Mouse (Mus musculus) forebrain, embryonic 14.5 days (tissue): Measurements from ENCODE around the gene Mthfsd. TPM values are rescaled to one million over a fixed set of nuclear protein-coding genes. Genes with fewer than 3 reads are reported as not detected.

Source experiments
- ATAC-seq: fragments of 200-750 bp; cut with Nextera tagmentation; 2 replicates; pipeline ENCODE4 v1.8.0; 2017; ENCODE audit warnings: mild to moderate bottlenecking, moderate library complexity
- DNase-seq: peaks from one replicate; pipeline ENCODE4 v3.0.0-alpha.2; 2015; ENCODE audit warnings: low spot score
- H3K27ac ChIP-seq: fragments of 300-500 bp; sonication (generic); 2 replicates; pipeline ENCODE4 v1.5.1; 2014; ENCODE audit warnings: low read depth, mild to moderate bottlenecking, control low read depth, low read length, moderate library complexity
- H3K27me3 ChIP-seq: fragments of 300-500 bp; sonication (generic); replicated peaks from 2 replicates; pipeline ENCODE4 v1.6.1; 2014; ENCODE audit warnings: low read length, control low read depth, mixed read lengths; ENCODE audit not compliant: control insufficient read depth, insufficient read depth
- H3K36me3 ChIP-seq: fragments of 300-500 bp; sonication (generic); 2 replicates; pipeline ENCODE4 v1.6.1; 2014; ENCODE audit warnings: low read length, control low read depth; ENCODE audit not compliant: control insufficient read depth, insufficient read depth
- H3K4me1 ChIP-seq: fragments of 300-500 bp; sonication (generic); 2 replicates; pipeline ENCODE4 v1.6.1; 2014; ENCODE audit warnings: antibody characterized with exemption, low read length, control low read depth; ENCODE audit not compliant: control insufficient read depth, insufficient read depth
- H3K4me2 ChIP-seq: fragments of 300-500 bp; sonication (generic); 2 replicates; pipeline ENCODE4 v1.6.1; 2014; ENCODE audit warnings: mild to moderate bottlenecking, control low read depth, low read length
- H3K4me3 ChIP-seq: fragments of 300-500 bp; sonication (generic); 2 replicates; pipeline ENCODE4 v1.5.1; 2014; ENCODE audit warnings: low read depth, low read length, control low read depth
- H3K9ac ChIP-seq: fragments of 300-500 bp; sonication (generic); 2 replicates; pipeline ENCODE4 v1.6.1; 2014; ENCODE audit warnings: mild to moderate bottlenecking, low read length, control low read depth, moderate library complexity
- H3K9me3 ChIP-seq: fragments of 300-500 bp; sonication (generic); replicated peaks from 2 replicates; pipeline ENCODE4 v1.6.1; 2016; ENCODE audit warnings: low read length, control low read depth, mixed read lengths; ENCODE audit not compliant: control insufficient read depth
- WGBS: fragments of 180-500 bp; shearing (Covaris S2); extraction: QIAGEN DNeasy Blood & Tissue Kit; methylation state at CpG from one replicate; pipeline ENCODE4 v1.1.7; 2014; 5-methylcytosine and 5-hydroxymethylcytosine counted together
- polyA plus RNA-seq: library from polyadenylated mRNA; unstranded; fragments of >200 nt; fragmentation: Nextera tagmentation; extraction: Ambion mirVana; gene quantifications from 2 replicates; pipeline ENCODE4 v1.2.1, GENCODE M21; 2014

Gene Mthfsd
- polyA plus RNA-seq, 1 experiment from 2014 or later: 47.6 TPM

DNA sequence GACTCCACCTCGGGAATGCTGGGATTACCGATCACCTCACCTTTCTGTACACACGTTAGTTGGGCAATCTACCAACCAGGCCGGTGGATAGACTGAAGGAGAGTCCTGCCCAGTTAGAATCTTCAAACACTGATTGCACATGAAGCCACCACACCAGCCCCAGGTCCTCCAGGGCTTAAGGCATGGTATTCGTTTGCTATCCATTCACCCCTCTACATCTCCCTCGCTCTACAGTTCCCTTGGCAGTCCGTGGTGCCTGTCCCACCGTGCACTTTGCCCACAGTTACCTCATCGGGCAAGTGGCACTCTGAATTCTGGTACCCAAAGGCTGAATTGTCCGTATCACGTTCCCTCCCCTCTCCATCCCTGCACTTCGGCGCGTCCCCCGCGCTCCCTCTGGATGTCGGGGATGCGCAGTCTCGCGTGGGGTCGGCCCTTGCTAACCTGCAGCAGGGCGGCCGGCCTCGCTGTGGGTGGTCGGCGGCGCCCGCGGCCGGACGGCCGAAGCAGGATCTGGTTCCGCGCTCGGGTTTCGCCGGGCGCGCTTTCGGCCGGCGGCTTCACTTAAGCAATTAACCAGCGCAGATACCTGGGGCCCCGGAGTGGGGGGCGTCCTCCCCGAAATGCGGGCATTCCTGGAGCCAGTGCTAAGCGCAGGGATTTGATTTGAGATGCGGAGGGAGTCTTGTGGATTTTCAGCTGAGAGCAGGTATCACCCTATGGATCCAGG is 27.7 kb downstream of the Mthfsd start:
- H3K4me1 ChIP-seq: peaks cover 6% of the 10 kb centered on the region
- under 1% methylated on average over 49 of the region's 49 CpGs for WGBS
- no peaks in the 10 kb centered on the region for H3K36me3 ChIP-seq
- H3K9ac ChIP-seq: no peak overlapping the region
- no peak for ATAC-seq
- DNase-seq: no peak
- no peak overlapping the region for H3K4me3 ChIP-seq
- no peak overlapping the region for H3K4me2 ChIP-seq
- H3K27me3 ChIP-seq: peaks cover 99% of the 10 kb centered on the region
- H3K9me3 ChIP-seq: no peaks in the 10 kb centered on the region
- H3K27ac ChIP-seq: no peak overlapping the region

DNA sequence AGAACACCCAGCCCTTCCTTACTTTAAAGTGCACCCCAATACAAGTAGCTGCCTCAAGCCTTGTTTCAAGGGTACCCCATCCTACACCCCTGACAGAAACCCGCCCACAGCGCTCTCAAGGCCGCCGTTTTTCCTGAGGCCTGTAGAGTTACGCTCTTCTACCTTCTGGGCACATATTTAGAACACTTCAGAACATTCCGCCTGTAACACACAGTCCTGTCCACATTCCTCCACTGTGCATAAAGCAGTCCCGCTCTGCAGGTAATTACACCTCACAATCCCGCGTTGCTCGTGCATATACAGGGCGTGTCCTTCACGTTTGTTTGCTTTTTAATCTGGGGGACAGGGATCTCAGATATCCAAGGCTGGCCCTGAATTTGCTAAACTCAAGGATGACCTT is 28.2 kb downstream of the Mthfsd start:
- under 1% methylated on average over 12 of the region's 12 CpGs for WGBS
- Histone ChIP-seq H3K4me3 (no peak overlapping the region), H3K4me1 (peaks cover 6% of the 10 kb centered on the region), H3K9ac (no peak overlapping the region), H3K4me2 (no peak overlapping the region), H3K27me3 (peaks cover 96% of the 10 kb centered on the region), H3K9me3 (no peaks in the 10 kb centered on the region), H3K36me3 (no peaks in the 10 kb centered on the region), H3K27ac (no peak overlapping the region)
- DNase-seq: no peak
- ATAC-seq: no peak

DNA sequence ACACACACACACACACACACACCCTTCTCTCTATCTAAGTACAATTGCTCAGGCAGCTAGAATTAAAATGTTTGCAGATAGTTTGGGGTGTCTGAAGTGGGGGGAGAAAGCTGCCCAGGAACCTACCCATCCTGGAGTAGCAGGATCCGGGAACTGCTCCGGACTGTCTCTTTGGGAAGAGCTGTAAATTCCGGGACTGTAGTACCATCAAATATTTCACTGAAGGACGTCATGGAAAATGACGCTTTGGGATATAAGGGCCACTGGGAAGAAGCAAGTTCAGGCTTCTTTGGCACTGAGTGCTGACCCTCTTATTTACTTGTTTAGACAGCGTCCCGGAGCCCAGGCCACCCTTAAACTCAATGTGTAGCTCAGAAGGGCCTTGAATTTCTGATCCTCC is 29.0 kb downstream of the Mthfsd start:
- under 1% methylated on average over 7 of the region's 7 CpGs for WGBS
- H3K36me3 ChIP-seq: no peaks in the 10 kb centered on the region
- DNase-seq: no peak
- no peaks in the 10 kb centered on the region for H3K9me3 ChIP-seq
- no peak overlapping the region for H3K4me2 ChIP-seq
- H3K4me3 ChIP-seq: no peak overlapping the region
- peaks cover 6% of the 10 kb centered on the region for H3K4me1 ChIP-seq
- no peak for ATAC-seq
- peaks cover 94% of the 10 kb centered on the region for H3K27me3 ChIP-seq
- no peak overlapping the region for H3K27ac ChIP-seq
- H3K9ac ChIP-seq: no peak overlapping the region

DNA sequence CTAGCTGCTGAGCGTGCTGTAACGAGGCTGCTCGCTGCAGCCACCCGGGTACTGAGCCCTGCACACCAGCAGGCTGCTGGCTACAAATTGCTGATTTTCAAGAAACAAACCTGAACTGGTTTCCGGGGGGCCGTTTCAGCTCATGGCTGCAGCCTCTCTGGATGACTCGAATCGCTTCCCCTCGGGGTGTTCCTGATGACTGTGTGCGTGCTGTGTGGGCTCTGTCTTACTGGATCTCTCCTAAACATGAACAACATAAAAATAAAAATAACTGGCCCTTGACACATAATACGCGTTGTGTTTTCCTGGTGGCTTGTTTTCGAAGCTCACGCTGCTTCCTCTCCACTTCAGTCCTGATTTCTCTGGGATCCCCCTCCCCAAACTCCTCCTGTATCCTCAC is 29.5 kb downstream of the Mthfsd start:
- no peaks in the 10 kb centered on the region for H3K36me3 ChIP-seq
- H3K4me2 ChIP-seq: no peak overlapping the region
- H3K4me3 ChIP-seq: no peak overlapping the region
- H3K9me3 ChIP-seq: no peaks in the 10 kb centered on the region
- H3K9ac ChIP-seq: no peak overlapping the region
- no peak for ATAC-seq
- WGBS: under 1% methylated on average over 14 of the region's 14 CpGs
- no peak overlapping the region for H3K27ac ChIP-seq
- H3K27me3 ChIP-seq: peaks cover 94% of the 10 kb centered on the region
- DNase-seq: no peak
- peaks cover 3% of the 10 kb centered on the region for H3K4me1 ChIP-seq

DNA sequence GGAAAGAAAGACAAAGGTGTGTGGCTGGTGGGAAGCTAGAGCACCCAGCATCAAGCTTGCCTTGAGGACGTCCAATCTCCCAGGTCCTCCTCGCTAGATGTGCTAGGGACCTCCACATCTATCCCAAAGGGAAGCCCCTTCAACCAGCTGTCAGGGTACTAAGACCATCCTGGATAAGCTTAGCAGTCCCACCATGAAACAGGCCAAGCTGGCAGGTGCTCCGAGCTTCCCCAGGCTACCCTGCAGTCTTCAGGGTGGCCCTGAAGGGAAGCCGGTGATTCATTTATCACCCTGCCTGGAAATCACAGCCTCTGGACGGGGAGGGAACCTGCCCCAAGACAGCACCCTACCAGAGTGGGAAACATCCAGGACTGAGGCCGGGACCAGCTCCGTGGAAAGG is 31.6 kb downstream of the Mthfsd start:
- H3K9me3 ChIP-seq: no peaks in the 10 kb centered on the region
- H3K27ac ChIP-seq: no peak overlapping the region
- ATAC-seq (no peak), DNase-seq (no peak)
- no peak overlapping the region for H3K9ac ChIP-seq
- no peaks in the 10 kb centered on the region for H3K36me3 ChIP-seq
- H3K4me2 ChIP-seq: no peak overlapping the region
- 4% methylated on average over 7 of the region's 7 CpGs for WGBS
- no peaks in the 10 kb centered on the region for H3K4me1 ChIP-seq
- peaks cover 91% of the 10 kb centered on the region for H3K27me3 ChIP-seq
- no peak overlapping the region for H3K4me3 ChIP-seq

- Histone ChIP-seq H3K9ac (no peak overlapping the region), H3K4me3 (no peak overlapping the region), H3K4me2 (no peak overlapping the region), H3K27me3 (peaks cover 91% of the 10 kb centered on the region), H3K9me3 (no peaks in the 10 kb centered on the region), H3K27ac (no peak overlapping the region), H3K36me3 (no peaks in the 10 kb centered on the region), H3K4me1 (no peaks in the 10 kb centered on the region)
- 1% methylated on average over 13 of the region's 13 CpGs for WGBS
- DNase-seq (no peak), ATAC-seq (no peak)
Observed at GRCm38 (mm10) chr8:121075936-121076335, 32.3 kb downstream of the Mthfsd start.

DNA sequence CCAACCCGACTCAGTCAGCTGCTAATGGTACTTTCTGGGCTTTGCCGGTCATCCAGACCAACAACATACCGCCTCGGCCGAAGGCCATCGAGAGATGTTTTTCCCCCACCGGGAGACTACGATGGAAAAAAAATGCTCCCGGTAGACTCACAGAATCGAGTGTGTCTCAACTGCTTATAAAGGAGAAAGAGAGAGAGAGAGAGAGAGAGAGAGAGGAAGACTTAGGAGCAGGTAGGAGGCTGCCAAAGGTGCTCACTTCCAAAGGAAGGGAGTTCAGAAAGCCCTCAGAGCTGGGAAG is 33.4 kb downstream of the Mthfsd start:
- no peak for ATAC-seq
- peaks cover 91% of the 10 kb centered on the region for H3K27me3 ChIP-seq

GRCm38 (mm10) chr8:121074108-121074847 is 33.9 kb downstream of the Mthfsd start:
- Histone ChIP-seq H3K27ac (no peak overlapping the region), H3K4me3 (no peak overlapping the region), H3K9ac (no peak overlapping the region), H3K9me3 (no peaks in the 10 kb centered on the region), H3K4me1 (no peaks in the 10 kb centered on the region), H3K36me3 (no peaks in the 10 kb centered on the region), H3K27me3 (peaks cover 91% of the 10 kb centered on the region), H3K4me2 (no peak overlapping the region)
- DNase-seq (no peak), ATAC-seq (no peak)
- under 1% methylated on average over 15 of the region's 15 CpGs for WGBS

More for the DNA sequence above, 33.4 kb downstream of the Mthfsd start:
- H3K4me1 ChIP-seq: no peaks in the 10 kb centered on the region
- no peaks in the 10 kb centered on the region for H3K9me3 ChIP-seq
- no peak for DNase-seq
- no peak overlapping the region for H3K4me2 ChIP-seq
- no peaks in the 10 kb centered on the region for H3K36me3 ChIP-seq
- no peak overlapping the region for H3K27ac ChIP-seq
- no peak overlapping the region for H3K4me3 ChIP-seq
- no peak overlapping the region for H3K9ac ChIP-seq
- WGBS: 1% methylated on average over 10 of the region's 10 CpGs
